Mouse (Mus musculus) lung, postnatal 0 days (tissue): ENCODE results near the gene Mapk10. TPM values are rescaled to one million over a fixed set of nuclear protein-coding genes. Genes with fewer than 3 reads are reported as not detected.

Experiments used
- ATAC-seq: fragments of 200-750 bp; cut with Nextera tagmentation; 2 replicates; pipeline ENCODE4 v1.8.0; 2017; ENCODE audit warnings: moderate library complexity
- DNase-seq: peaks from one replicate; pipeline ENCODE4 v3.0.0-alpha.2; 2016; ENCODE audit warnings: low spot score
- H3K27ac ChIP-seq: fragments of 300-500 bp; sonication (generic); 2 replicates; pipeline ENCODE4 v1.5.1; 2014; ENCODE audit warnings: antibody characterized with exemption, mild to moderate bottlenecking, low read length, mixed read lengths
- H3K27me3 ChIP-seq: fragments of 300-500 bp; sonication (generic); replicated peaks from 2 replicates; pipeline ENCODE4 v1.6.1; 2014; ENCODE audit warnings: low read length, mixed read lengths; ENCODE audit not compliant: insufficient read depth
- H3K36me3 ChIP-seq: fragments of 300-500 bp; sonication (generic); 2 replicates; pipeline ENCODE4 v1.6.1; 2014; ENCODE audit warnings: low read length, mixed read lengths; ENCODE audit not compliant: insufficient read depth
- H3K4me1 ChIP-seq: fragments of 300-500 bp; sonication (generic); 2 replicates; pipeline ENCODE4 v1.6.1; 2014; ENCODE audit warnings: antibody characterized with exemption, low read depth, low read length, mixed read lengths; ENCODE audit not compliant: insufficient read depth
- H3K4me2 ChIP-seq: fragments of 300-500 bp; sonication (generic); replicated peaks from 2 replicates; pipeline ENCODE4 v1.6.1; 2014; ENCODE audit warnings: low read depth, mild to moderate bottlenecking, low read length, moderate library complexity, mixed read lengths
- H3K4me3 ChIP-seq: fragments of 300-500 bp; sonication (generic); 2 replicates; pipeline ENCODE4 v1.5.1; 2014; ENCODE audit warnings: low read depth, low read length
- H3K9ac ChIP-seq: fragments of 300-500 bp; sonication (generic); replicated peaks from 2 replicates; pipeline ENCODE4 v1.6.1; 2014; ENCODE audit warnings: low read depth, mild to moderate bottlenecking
- H3K9me3 ChIP-seq: fragments of 300-500 bp; sonication (generic); 2 replicates; pipeline ENCODE4 v1.6.1; 2016; ENCODE audit warnings: low read length, mixed read lengths
- CTCF ChIP-seq: IDR thresholded peaks from 2 replicates; pipeline ENCODE4 v1.5.1; 2016; ENCODE audit warnings: antibody characterized with exemption, mild to moderate bottlenecking
- EP300 ChIP-seq: IDR thresholded peaks from 2 replicates; pipeline ENCODE4 v1.6.1; 2016; ENCODE audit warnings: antibody characterized with exemption, mild to moderate bottlenecking, control low read depth
- WGBS: fragments of 180-500 bp; shearing (Covaris S2); extraction: QIAGEN DNeasy Blood & Tissue Kit; methylation state at CpG from one replicate; pipeline ENCODE4 v1.1.7; 2014; 5-methylcytosine and 5-hydroxymethylcytosine counted together
- polyA plus RNA-seq: library from polyadenylated mRNA; unstranded; fragments of >200 nt; fragmentation: Nextera tagmentation; extraction: Ambion mirVana; gene quantifications from 2 replicates; pipeline ENCODE4 v1.2.1, GENCODE M21; 2015

Mapk10 gene
- polyA plus RNA-seq, 1 experiment from 2014 or later, result 0.66 TPM

DNA sequence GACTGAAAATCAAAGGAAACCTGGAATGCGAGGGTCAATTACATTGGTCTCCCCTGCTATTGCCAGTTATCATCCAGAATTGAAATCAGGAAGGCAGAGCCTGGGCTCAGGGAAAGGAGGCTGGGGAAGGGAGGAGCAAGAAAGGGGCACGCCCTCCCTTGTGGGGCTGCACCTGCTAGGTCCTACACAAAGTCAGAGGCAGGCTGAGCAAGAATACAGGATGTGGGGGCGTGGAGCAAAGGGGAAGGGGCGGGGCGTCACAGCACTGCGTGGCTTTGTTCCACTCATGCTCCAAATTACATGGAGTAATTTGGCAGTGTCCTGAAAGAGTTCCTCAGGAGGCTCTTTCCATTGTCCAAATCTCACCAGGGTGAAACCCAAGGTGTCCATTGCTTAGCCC, 234.0 kb downstream of the Mapk10 start:
- ATAC-seq, result no peak
- Histone ChIP-seq H3K4me2 (no peak overlapping the region), H3K27ac (no peak overlapping the region), H3K4me1 (no peaks in the 10 kb centered on the region), H3K9me3 (no peaks in the 10 kb centered on the region), H3K9ac (no peak overlapping the region), H3K4me3 (no peak overlapping the region), H3K27me3 (no peaks in the 10 kb centered on the region), H3K36me3 (no peaks in the 10 kb centered on the region)
- 53% methylated on average over 6 of the region's 6 CpGs for WGBS
- TF ChIP-seq EP300, result no peak
- TF ChIP-seq CTCF, result no peak
- DNase-seq, result peak; percentile 5

DNA sequence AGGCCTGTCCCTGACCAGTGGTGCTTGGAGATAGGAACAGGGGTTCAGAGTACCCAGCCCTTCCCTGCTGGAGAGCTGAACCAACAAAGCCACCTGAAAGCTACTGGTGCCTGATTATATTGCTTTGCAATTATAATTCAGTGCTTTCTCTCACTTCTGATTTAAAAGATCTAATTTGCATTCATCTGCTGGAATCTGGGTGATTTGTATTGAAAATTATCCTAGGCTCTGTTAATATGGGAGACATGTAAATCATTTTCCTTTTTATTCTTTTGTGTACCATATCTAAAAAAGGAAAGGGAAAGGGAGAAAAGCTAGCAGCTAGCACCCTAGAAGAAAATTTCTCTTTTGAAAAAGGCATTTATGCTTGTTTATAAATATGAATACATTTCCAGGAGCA, 234.6 kb downstream of the Mapk10 start:
- Histone ChIP-seq H3K4me3 (no peak overlapping the region), H3K9ac (no peak overlapping the region), H3K27ac (no peak overlapping the region), H3K36me3 (no peaks in the 10 kb centered on the region), H3K4me1 (no peaks in the 10 kb centered on the region), H3K9me3 (no peaks in the 10 kb centered on the region), H3K27me3 (no peaks in the 10 kb centered on the region), H3K4me2 (no peak overlapping the region)
- TF ChIP-seq CTCF (no peak), EP300 (no peak)
- DNase-seq (no peak), ATAC-seq (no peak)

DNA sequence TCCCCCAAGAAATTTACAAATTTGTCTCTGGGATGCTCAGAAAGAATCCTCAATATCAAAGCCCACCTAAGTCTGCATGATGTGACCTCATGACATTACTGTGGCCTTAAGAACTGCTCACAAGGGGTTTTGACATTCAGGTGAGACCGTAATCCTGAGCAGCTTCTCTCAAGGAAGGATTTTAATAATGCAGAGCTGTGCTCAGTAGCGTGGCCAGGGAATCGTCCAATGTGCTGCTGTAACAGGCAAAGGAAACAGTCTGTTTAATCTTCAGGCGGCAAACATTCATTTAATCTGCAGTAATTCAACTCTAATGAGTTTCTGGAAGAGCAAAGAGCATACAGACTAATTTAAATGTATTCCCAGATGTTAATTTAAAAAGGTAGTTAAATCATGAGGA, 236.7 kb downstream of the Mapk10 start:
- 71% methylated on average over 4 of the region's 4 CpGs for WGBS
- no peaks in the 10 kb centered on the region for H3K36me3 ChIP-seq
- no peak overlapping the region for H3K4me3 ChIP-seq
- H3K4me1 ChIP-seq, result no peaks in the 10 kb centered on the region
- no peaks in the 10 kb centered on the region for H3K27me3 ChIP-seq
- no peaks in the 10 kb centered on the region for H3K9me3 ChIP-seq
- H3K9ac ChIP-seq, result no peak overlapping the region
- no peak for TF ChIP-seq EP300
- no peak for TF ChIP-seq CTCF
- ATAC-seq, result no peak
- DNase-seq, result no peak
- no peak overlapping the region for H3K4me2 ChIP-seq
- H3K27ac ChIP-seq, result no peak overlapping the region

DNA sequence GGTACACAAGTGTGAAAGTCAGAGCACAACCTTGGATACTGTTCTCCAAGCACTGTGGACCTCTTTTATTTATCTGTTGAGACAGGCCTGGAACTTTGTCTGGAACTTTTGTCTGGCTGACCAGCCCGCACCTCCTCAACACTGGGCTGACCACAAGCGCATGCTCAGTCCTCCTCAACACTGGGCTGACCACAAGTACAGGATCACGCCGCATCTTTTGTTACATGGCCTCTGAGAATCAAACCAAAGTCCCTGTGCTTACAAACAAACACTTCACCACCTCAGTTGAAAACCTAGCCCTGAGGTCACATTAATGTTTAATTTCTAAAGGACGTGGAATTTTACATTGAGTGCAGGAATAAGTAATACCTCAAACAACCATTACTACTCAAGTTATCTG, 246.7 kb downstream of the Mapk10 start:
- WGBS, result 79% methylated on average over 5 of the region's 5 CpGs
- Histone ChIP-seq H3K4me2 (no peak overlapping the region), H3K9me3 (no peaks in the 10 kb centered on the region), H3K36me3 (no peaks in the 10 kb centered on the region), H3K4me3 (no peak overlapping the region), H3K9ac (no peak overlapping the region), H3K4me1 (no peaks in the 10 kb centered on the region), H3K27me3 (no peaks in the 10 kb centered on the region), H3K27ac (no peak overlapping the region)
- TF ChIP-seq EP300 (no peak), CTCF (no peak)
- DNase-seq (no peak), ATAC-seq (no peak)

DNA sequence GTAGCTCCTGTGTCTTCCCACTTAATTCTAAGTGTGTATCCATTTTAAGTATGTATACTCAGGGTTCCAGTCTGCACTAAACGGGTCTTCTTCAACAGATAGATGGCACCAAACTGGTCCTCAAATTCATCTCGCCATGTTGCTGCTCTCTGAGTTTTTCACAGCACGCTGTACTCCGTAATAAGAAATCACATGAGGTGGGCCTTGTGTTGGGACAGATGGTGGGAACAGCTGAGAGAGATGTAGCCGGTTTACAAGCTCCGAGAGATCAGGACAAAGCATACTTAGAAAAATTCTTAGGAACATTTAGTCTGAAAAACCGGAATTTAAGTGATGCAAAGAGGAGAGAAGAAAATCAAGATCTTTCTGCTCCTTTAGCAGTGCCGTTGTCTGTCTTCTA, 257.7 kb downstream of the Mapk10 start:
- no peak for TF ChIP-seq EP300
- TF ChIP-seq CTCF, result no peak
- WGBS, result 82% methylated on average over 8 of the region's 8 CpGs
- H3K9me3 ChIP-seq, result no peaks in the 10 kb centered on the region
- H3K27ac ChIP-seq, result no peak overlapping the region
- ATAC-seq (no peak), DNase-seq (no peak)
- no peaks in the 10 kb centered on the region for H3K36me3 ChIP-seq
- no peak overlapping the region for H3K4me2 ChIP-seq
- H3K27me3 ChIP-seq, result no peaks in the 10 kb centered on the region
- H3K4me3 ChIP-seq, result no peak overlapping the region
- no peaks in the 10 kb centered on the region for H3K4me1 ChIP-seq
- H3K9ac ChIP-seq, result no peak overlapping the region

DNA sequence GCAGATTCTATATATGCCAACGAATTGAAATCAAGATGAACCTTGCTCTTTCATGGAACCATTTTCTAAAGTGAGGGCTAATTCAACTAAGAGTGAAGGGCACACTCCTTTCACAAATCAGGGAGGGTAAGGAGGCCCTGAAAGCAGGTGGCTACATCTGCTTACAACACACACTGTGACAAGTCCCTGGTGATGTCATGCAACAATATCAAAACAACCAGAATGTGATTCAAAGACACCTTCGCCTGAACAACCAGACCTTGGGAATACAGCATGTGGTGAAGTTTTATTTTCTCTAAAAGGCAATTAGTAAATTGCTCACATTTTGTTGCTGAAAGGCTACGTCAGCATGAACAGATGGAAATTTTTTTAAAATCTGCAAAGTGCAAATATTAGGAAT, 258.2 kb downstream of the Mapk10 start:
- Histone ChIP-seq H3K27me3 (no peaks in the 10 kb centered on the region), H3K36me3 (no peaks in the 10 kb centered on the region), H3K4me1 (no peaks in the 10 kb centered on the region), H3K9me3 (no peaks in the 10 kb centered on the region), H3K27ac (no peak overlapping the region), H3K9ac (no peak overlapping the region), H3K4me2 (no peak overlapping the region), H3K4me3 (no peak overlapping the region)
- TF ChIP-seq CTCF (no peak), EP300 (no peak)
- DNase-seq, result no peak
- ATAC-seq, result no peak
- 80% methylated on average over 3 of the region's 3 CpGs for WGBS

DNA sequence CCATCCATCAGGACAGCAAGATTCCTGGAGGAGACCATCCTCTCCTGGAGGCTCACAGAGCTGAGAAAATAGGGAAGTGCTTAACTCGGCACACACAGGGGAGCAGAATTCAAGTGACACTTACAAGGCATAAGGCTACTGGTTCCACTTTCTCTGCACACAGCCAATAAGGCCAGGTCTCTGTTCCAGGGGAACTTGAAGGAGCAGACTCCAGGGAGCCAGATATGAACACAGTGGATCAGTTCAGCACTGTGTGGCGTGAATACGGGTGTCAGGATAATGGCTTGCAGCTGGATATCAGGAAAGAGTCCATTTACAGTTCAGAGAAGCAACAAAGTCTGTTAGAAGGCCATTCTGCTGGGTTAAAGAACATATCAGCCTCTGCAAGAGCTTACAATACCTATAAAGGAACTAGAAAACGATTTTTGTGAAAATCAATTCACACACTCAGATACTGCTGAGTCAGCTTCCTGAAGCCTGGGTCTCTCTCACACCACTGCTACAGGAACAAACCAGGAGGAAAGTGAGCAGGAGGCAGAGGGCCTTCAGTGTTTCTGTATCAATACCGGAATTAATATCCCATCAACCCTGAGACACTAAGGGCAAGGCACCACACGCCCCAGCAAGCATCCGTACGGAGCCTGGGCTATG, 263.9 kb downstream of the Mapk10 start:
- no peaks in the 10 kb centered on the region for H3K27me3 ChIP-seq
- H3K4me2 ChIP-seq, result no peak overlapping the region
- no peak for ATAC-seq
- TF ChIP-seq CTCF (no peak), EP300 (no peak)
- no peaks in the 10 kb centered on the region for H3K36me3 ChIP-seq
- no peak overlapping the region for H3K9ac ChIP-seq
- 56% methylated on average over 8 of the region's 8 CpGs for WGBS
- peak; percentile 4 for DNase-seq
- no peaks in the 10 kb centered on the region for H3K4me1 ChIP-seq
- H3K27ac ChIP-seq, result no peak overlapping the region
- H3K9me3 ChIP-seq, result no peaks in the 10 kb centered on the region
- no peak overlapping the region for H3K4me3 ChIP-seq
